Mouse (Mus musculus): Measurements from ENCODE around the gene Trpt1. TPM values are rescaled to one million over a fixed set of nuclear protein-coding genes. Genes with fewer than 3 reads are reported as not detected.

Gene Trpt1
- polyA plus RNA-seq, 1 experiment from 2014 or later: 25.3 TPM

DNA sequence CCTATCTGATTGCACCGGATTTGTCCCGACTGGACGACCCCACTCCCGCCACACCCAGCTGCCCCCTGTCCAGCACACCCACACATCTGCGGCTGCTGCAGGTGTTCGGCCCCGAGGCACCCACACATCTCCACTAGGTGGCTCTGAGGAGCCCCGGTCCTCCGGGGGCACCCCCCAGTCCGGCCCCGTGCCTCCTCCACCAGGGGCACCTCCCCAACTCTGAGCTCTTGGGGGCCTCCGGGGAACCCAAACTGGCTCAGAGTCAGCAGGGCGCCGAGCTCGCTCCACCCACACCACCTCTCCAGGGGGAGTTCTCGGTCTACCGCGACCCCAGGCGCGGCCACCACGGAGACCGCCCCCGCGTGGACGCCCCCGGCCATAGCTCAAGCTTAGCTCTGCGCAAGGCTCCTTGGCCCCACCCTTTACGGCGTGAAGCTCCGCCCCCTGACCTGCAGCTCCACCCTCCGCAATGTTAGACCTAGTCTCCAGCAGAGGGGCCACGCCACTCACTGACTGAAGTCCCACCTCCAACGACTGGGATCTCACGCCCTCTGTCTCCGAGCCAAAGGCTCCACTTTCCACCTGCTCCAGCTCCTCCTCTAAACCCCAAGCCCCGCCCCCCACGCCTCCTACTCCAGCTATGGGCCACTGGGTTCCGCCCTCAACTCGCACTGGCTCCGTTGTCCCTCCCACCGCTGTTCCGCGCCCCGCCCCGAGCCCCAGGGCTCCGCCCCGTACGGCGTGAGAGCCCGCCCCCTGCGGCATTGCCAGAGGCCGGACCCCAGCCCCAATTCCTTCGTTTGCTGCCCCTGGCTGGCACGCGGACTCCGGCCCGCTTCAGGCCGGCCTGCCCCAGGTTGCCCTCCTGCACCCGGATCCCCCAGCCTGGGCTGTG, 16.2 kb upstream of the Trpt1 start:
- Histone ChIP-seq H3K4me3 (ENCODE audit: low read length) (peak overlapping the region; percentile 68), H3K9ac (ENCODE audit: low read depth, low read length) (peak overlapping the region; percentile 84), H3K9me3 (ENCODE audit: control insufficient read depth, low read length) (no peaks in the 10 kb centered on the region), H3K4me2 (ENCODE audit: low read length) (peak overlapping the region; percentile 73), H3K36me3 (ENCODE audit: control insufficient read depth, insufficient read depth, low read length) (peaks cover 19% of the 10 kb centered on the region), H3K4me1 (ENCODE audit: control insufficient read depth, insufficient read depth, low read depth, low read length) (peaks cover 38% of the 10 kb centered on the region), H3K27ac (ENCODE audit: low read depth, low read length) (peak overlapping the region; percentile 97), H3K27me3 (replicated peaks; ENCODE audit: control insufficient read depth, insufficient read depth, low read length) (no peaks in the 10 kb centered on the region)
- ATAC-seq: peak; percentile 90
- WGBS: under 1% methylated on average over 52 of the region's 59 CpGs

DNA sequence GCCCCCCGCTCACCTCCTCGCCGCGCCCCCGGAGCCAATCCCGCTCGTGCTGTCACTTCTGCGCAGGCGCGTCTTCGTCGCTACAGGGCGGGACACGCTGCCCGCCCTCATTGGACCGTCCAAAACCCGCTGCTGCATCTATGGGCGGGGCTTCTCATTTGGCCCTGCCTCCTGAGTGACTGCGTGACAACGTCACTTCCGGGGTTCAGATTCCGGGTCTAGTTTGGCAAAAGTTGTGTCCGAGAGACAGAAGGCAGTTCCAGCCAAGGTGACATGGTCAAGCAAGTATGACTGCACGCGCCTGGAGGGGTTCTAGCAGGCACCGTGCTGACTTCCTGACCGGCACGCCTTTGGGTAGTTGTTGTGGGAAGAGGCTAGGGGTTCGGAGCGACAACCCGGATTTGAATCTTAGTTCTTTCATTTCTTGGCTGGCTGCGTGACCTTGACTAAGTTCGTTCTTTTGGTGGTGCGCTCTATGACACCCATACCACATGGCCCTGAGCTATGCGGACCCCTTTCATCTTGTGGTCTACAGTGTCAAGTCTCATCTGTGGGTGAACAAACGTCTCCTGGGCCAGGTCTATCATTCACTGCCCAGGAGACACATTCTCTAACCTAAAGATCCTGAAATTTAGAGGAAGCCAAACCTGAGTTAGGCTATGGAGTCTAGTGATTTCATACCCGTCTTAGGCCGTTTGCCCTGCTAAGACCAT, 15.4 kb upstream of the Trpt1 start, which contains the start of gene Fkbp2:
Gene Fkbp2, minus strand, starts transcription at position 121 of the 713 bp plus-strand sequence.
- peak within 1 kb of the TSS; percentile 97 for H3K27ac ChIP-seq (ENCODE audit: low read depth, low read length)
- H3K4me3 ChIP-seq (ENCODE audit: low read length): peak within 1 kb of the TSS; percentile 68
- no peaks in the 10 kb centered on the region for H3K27me3 ChIP-seq (replicated peaks; ENCODE audit: control insufficient read depth, insufficient read depth, low read length)
- peaks cover 38% of the 10 kb centered on the region for H3K4me1 ChIP-seq (ENCODE audit: control insufficient read depth, insufficient read depth, low read depth, low read length)
- peaks cover 22% of the 10 kb centered on the region for H3K36me3 ChIP-seq (ENCODE audit: control insufficient read depth, insufficient read depth, low read length)
- H3K9me3 ChIP-seq (ENCODE audit: control insufficient read depth, low read length): no peaks in the 10 kb centered on the region
- 2% methylated on average over 38 of the region's 38 CpGs for WGBS
- peak within 1 kb of the TSS; percentile 73 for H3K4me2 ChIP-seq (ENCODE audit: low read length)
- H3K9ac ChIP-seq (ENCODE audit: low read depth, low read length): peak within 1 kb of the TSS; percentile 84
- ATAC-seq: peak; percentile 88

DNA sequence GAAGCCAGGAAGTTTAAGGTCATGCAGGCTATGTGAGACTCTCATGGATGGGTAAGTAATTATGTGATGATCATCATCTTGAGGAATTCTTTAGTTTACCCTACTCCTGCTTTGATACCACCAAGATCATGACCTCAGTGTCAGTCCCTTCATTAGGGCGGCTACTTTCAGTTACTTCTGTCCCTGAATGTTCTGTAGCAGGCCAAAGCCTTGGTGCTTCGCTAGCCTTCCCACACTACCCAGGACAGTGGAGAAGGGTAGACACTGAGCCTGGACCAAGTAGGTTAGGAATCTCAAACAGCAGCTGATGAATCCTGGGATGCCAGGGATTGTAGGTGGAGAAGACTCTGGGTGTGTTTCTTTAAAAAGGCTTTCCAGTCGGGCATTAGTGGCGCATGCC, 14.5 kb upstream of the Trpt1 start:
- H3K27ac ChIP-seq (ENCODE audit: low read depth, low read length): no peak overlapping the region
- peaks cover 22% of the 10 kb centered on the region for H3K36me3 ChIP-seq (ENCODE audit: control insufficient read depth, insufficient read depth, low read length)
- no peak overlapping the region for H3K9ac ChIP-seq (ENCODE audit: low read depth, low read length)
- no peak overlapping the region for H3K4me3 ChIP-seq (ENCODE audit: low read length)
- H3K27me3 ChIP-seq (replicated peaks; ENCODE audit: control insufficient read depth, insufficient read depth, low read length): no peaks in the 10 kb centered on the region
- peaks cover 38% of the 10 kb centered on the region for H3K4me1 ChIP-seq (ENCODE audit: control insufficient read depth, insufficient read depth, low read depth, low read length)
- H3K9me3 ChIP-seq (ENCODE audit: control insufficient read depth, low read length): no peaks in the 10 kb centered on the region
- no peak overlapping the region for H3K4me2 ChIP-seq (ENCODE audit: low read length)
- 88% methylated on average over 4 of the region's 4 CpGs for WGBS
- ATAC-seq: no peak

DNA sequence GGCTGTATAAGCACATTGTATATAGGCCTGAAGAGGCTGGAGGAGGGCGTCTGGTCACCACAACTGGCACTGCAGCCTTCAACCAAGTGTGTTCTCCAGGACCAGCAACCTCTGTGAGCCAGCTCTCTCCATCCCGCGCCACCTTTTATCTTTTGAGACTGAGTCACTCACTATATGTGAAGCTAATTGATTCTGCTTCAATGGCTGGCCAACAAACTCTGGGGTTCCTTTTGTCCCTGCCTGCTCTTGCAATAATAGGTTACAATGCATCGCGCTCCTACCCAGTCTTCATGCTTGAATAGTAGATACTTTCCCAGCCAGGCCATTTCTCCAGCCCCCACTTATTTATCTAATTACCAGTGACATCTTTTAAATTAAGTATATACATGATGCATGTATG, 12.3 kb upstream of the Trpt1 start:
- peaks cover 29% of the 10 kb centered on the region for H3K4me1 ChIP-seq (ENCODE audit: control insufficient read depth, insufficient read depth, low read depth, low read length)
- no peaks in the 10 kb centered on the region for H3K27me3 ChIP-seq (replicated peaks; ENCODE audit: control insufficient read depth, insufficient read depth, low read length)
- peaks cover 12% of the 10 kb centered on the region for H3K36me3 ChIP-seq (ENCODE audit: control insufficient read depth, insufficient read depth, low read length)
- no peak overlapping the region for H3K9ac ChIP-seq (ENCODE audit: low read depth, low read length)
- H3K4me3 ChIP-seq (ENCODE audit: low read length): no peak overlapping the region
- WGBS: 26% methylated on average over 5 of the region's 5 CpGs
- no peak overlapping the region for H3K4me2 ChIP-seq (ENCODE audit: low read length)
- ATAC-seq: no peak
- H3K27ac ChIP-seq (ENCODE audit: low read depth, low read length): no peak overlapping the region
- H3K9me3 ChIP-seq (ENCODE audit: control insufficient read depth, low read length): no peaks in the 10 kb centered on the region

DNA sequence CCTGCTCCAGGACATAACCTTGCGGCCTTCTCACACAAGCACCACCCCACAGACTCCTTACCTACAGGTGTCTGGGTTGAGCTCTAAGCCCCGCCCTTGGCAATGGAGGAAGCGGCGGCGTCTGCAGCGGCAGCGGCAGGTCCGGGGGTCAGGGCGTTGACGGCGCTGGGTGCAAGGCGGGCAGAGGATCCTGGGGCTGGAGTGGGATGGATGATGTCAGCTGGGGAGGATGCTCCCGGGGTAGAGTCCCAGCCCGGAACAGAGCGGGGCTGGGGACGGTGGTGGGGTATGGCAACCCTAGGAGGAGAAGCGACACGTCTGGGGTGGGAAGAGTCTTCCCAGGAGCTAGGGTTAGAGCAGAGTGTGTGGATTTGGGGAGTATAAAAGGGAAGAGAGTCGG, 10.6 kb upstream of the Trpt1 start:
- no peak for ATAC-seq
- no peak overlapping the region for H3K4me2 ChIP-seq (ENCODE audit: low read length)
- no peak overlapping the region for H3K27ac ChIP-seq (ENCODE audit: low read depth, low read length)
- no peaks in the 10 kb centered on the region for H3K27me3 ChIP-seq (replicated peaks; ENCODE audit: control insufficient read depth, insufficient read depth, low read length)
- no peaks in the 10 kb centered on the region for H3K9me3 ChIP-seq (ENCODE audit: control insufficient read depth, low read length)
- peaks cover 12% of the 10 kb centered on the region for H3K36me3 ChIP-seq (ENCODE audit: control insufficient read depth, insufficient read depth, low read length)
- peaks cover 23% of the 10 kb centered on the region for H3K4me1 ChIP-seq (ENCODE audit: control insufficient read depth, insufficient read depth, low read depth, low read length)
- H3K9ac ChIP-seq (ENCODE audit: low read depth, low read length): peak overlapping the region; percentile 33; the same call in 1 of the 2 replicates
- H3K4me3 ChIP-seq (ENCODE audit: low read length): no peak overlapping the region
- WGBS: 86% methylated on average over 19 of the region's 19 CpGs

GRCm38 (mm10) chr19:6985951-6986708, 9.8 kb upstream of the Trpt1 start:
- no peak for ATAC-seq
- Histone ChIP-seq H3K9ac (ENCODE audit: low read depth, low read length) (no peak overlapping the region; the same call in 1 of the 2 replicates), H3K4me1 (ENCODE audit: control insufficient read depth, insufficient read depth, low read depth, low read length) (peaks cover 18% of the 10 kb centered on the region), H3K4me3 (ENCODE audit: low read length) (peak overlapping the region; percentile 84), H3K27ac (ENCODE audit: low read depth, low read length) (no peak overlapping the region; the same call in 1 of the 2 replicates), H3K4me2 (ENCODE audit: low read length) (peak overlapping the region; percentile 95), H3K36me3 (ENCODE audit: control insufficient read depth, insufficient read depth, low read length) (peaks cover 12% of the 10 kb centered on the region), H3K27me3 (replicated peaks; ENCODE audit: control insufficient read depth, insufficient read depth, low read length) (no peaks in the 10 kb centered on the region), H3K9me3 (ENCODE audit: control insufficient read depth, low read length) (no peaks in the 10 kb centered on the region)
- 74% methylated on average over 10 of the region's 10 CpGs for WGBS

DNA sequence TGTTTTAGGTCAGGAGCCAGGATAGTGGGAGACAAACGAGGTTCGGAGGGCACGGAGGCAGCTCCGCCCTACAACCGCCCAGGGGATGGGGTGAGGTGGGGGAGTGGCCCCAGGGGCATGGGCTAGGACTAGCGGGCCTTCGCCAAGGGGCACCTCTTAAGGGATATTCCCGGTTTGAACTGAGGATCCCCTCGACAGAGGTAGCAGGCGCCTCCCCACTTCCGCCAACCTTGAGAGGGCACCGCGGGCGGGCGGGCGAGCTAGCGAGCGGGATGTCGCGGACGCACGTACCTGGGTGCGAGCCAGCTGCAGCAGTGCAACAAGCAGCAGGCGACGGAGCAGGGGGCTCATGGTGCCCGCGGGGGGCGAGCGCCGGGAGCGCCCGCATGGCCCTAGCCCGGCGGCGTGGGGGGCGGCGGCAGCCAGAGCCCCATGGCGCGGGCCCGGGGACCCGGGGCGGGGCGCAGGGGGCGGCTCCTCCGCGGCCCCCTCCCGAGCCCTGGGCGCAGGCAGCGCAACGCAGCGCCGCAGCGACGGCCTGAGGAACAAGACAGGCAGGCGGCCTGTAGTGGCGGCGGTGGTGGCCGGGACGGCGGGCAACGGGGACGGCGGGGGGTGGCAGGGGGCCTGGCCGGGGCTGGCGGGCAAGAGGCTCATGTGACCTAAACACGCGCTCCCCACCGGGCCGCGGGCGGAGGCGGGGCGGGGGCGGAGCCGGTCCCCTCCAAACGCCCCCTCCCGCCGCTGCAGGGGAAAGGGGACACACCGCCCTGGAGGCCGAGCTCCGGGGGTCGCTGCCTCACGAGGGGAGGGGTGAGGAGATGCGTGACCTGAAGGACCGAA, 8.6 kb upstream of the Trpt1 start, which contains the start of gene Vegfb:
Gene Vegfb, minus strand, starts transcription at position 591 of the 843 bp plus-strand sequence.
- Histone ChIP-seq H3K9me3 (ENCODE audit: control insufficient read depth, low read length) (no peaks in the 10 kb centered on the region), H3K36me3 (ENCODE audit: control insufficient read depth, insufficient read depth, low read length) (peaks cover 10% of the 10 kb centered on the region), H3K4me1 (ENCODE audit: control insufficient read depth, insufficient read depth, low read depth, low read length) (peaks cover 23% of the 10 kb centered on the region), H3K27me3 (replicated peaks; ENCODE audit: control insufficient read depth, insufficient read depth, low read length) (no peaks in the 10 kb centered on the region), H3K9ac (ENCODE audit: low read depth, low read length) (peak within 1 kb of the TSS; percentile 98), H3K4me2 (ENCODE audit: low read length) (peak within 1 kb of the TSS; percentile 95), H3K27ac (ENCODE audit: low read depth, low read length) (peak within 1 kb of the TSS; percentile 89), H3K4me3 (ENCODE audit: low read length) (peak within 1 kb of the TSS; percentile 84)
- ATAC-seq: peak; percentile 32
- under 1% methylated on average over 57 of the region's 85 CpGs for WGBS

DNA sequence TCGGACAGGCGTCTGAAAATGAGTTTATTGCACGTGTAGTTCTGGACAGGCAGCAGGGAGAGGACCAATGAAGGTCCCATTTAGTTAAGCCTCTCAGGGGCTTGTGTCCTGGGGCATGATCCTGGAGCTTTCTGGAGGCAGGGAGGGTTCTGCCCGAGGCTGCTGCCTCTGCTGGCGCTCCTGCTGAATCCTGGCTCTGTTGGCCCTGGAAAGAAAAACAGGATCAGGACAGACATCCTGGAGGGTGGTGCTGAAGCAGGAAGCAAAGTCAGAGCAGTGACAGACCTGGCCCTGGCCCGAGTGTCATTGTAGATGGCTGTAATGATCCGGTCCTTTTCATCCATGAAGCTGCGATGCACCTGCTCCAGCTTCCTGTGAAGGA, 8.0 kb upstream of the Trpt1 start:
- Histone ChIP-seq H3K4me3 (ENCODE audit: low read length) (peak overlapping the region; percentile 84), H3K4me1 (ENCODE audit: control insufficient read depth, insufficient read depth, low read depth, low read length) (peaks cover 25% of the 10 kb centered on the region), H3K9ac (ENCODE audit: low read depth, low read length) (peak overlapping the region; percentile 98), H3K27ac (ENCODE audit: low read depth, low read length) (peak overlapping the region; percentile 89), H3K36me3 (ENCODE audit: control insufficient read depth, insufficient read depth, low read length) (peaks cover 5% of the 10 kb centered on the region; the same call in 1 of the 2 replicates), H3K4me2 (ENCODE audit: low read length) (peak overlapping the region; percentile 95), H3K9me3 (ENCODE audit: control insufficient read depth, low read length) (no peaks in the 10 kb centered on the region), H3K27me3 (replicated peaks; ENCODE audit: control insufficient read depth, insufficient read depth, low read length) (no peaks in the 10 kb centered on the region)
- ATAC-seq: no peak
- 2% methylated on average over 8 of the region's 8 CpGs for WGBS
